Mouse (Mus musculus): ENCODE data around the gene Hdac4. TPM values are rescaled to one million over a fixed set of nuclear protein-coding genes. Genes with fewer than 3 reads are reported as not detected.

Hdac4 gene
- polyA plus RNA-seq, 1 experiment from 2014 or later = 38.0 TPM

DNA sequence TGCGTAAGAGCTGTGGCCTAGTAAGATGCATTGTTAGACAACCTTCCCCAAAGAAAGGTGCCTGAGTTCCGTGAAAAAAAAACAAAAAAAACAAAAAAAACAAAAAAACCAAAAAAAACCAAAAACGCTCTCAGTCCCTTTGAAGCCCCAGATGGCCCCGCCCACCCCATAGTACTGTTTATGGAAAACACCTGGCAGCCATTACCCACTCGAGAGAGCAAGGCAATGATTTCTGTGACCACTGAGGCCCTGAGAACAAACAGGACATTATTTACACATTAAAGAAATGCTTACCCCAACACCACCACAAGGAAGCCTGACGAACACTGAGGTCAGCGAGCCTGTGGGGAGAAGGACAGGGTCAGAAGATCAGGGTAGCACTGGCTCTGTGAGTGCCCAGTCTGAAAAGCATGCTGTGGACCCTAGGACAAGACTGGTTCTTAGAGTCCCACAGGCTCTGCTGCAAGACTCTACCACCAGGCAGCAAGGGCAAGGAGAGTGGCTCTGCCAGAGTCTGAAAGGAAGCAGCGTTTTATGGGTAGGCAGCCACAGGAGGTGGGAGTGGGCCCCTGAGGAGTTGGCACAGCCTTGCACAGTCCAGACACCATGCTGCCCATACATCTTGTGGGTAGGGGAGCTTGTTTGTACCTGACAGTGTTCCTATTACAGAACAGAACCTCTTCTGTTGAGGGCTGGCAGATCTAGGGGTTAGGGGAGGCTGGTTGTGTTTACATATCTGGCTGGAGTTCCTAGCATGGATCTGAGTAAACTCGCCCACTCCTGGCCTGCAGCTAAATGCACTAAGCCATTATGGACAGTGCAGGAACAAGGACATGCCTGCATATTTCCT lies 230.8 kb downstream of the Hdac4 start:
- no peak overlapping the region for H3K4me3 ChIP-seq (ENCODE audit: low read depth, low read length)
- H3K36me3 ChIP-seq (ENCODE audit: control insufficient read depth, insufficient read depth, low read length) = peaks cover 41% of the 10 kb centered on the region
- no peak overlapping the region for H3K9ac ChIP-seq (replicated peaks; ENCODE audit: low read depth, low read length)
- no peak for ATAC-seq (ENCODE audit: low read depth)
- no peaks in the 10 kb centered on the region for H3K27me3 ChIP-seq (ENCODE audit: control insufficient read depth, insufficient read depth, low read length)
- H3K4me2 ChIP-seq (ENCODE audit: low read depth, low read length) = no peak overlapping the region
- no peak overlapping the region for H3K27ac ChIP-seq (ENCODE audit: low read depth, low read length)
- H3K4me1 ChIP-seq (ENCODE audit: control insufficient read depth, insufficient read depth, low read length) = no peaks in the 10 kb centered on the region
- WGBS = 60% methylated on average over 9 of the region's 9 CpGs
- H3K9me3 ChIP-seq (ENCODE audit: control insufficient read depth, low read length) = no peaks in the 10 kb centered on the region

DNA sequence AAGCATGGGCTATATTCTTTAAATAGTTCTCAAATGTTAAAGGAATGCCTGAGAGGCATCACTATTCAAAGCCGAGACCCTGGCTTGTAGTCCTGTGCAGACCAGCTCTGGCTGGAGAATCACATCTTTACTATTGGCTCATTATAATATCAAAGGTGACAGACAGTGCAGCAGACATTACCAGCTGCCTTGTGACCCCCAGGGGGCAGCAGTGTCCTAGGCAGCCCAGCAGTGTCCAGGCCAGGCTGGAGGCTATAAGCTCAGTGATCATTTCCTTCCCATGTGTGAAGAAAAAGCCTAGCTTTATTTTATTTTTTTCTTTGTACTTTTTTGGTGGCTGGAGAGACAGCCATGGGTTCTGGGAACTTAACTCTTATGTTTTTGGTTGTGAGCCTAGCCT lies 233.2 kb downstream of the Hdac4 start:
- no peaks in the 10 kb centered on the region for H3K4me1 ChIP-seq (ENCODE audit: control insufficient read depth, insufficient read depth, low read length)
- no peak overlapping the region for H3K9ac ChIP-seq (replicated peaks; ENCODE audit: low read depth, low read length)
- no peaks in the 10 kb centered on the region for H3K9me3 ChIP-seq (ENCODE audit: control insufficient read depth, low read length)
- peaks cover 30% of the 10 kb centered on the region for H3K36me3 ChIP-seq (ENCODE audit: control insufficient read depth, insufficient read depth, low read length)
- no peak overlapping the region for H3K27ac ChIP-seq (ENCODE audit: low read depth, low read length)
- H3K27me3 ChIP-seq (ENCODE audit: control insufficient read depth, insufficient read depth, low read length) = no peaks in the 10 kb centered on the region
- WGBS = 35% methylated on average over 1 of the region's 1 CpGs
- H3K4me3 ChIP-seq (ENCODE audit: low read depth, low read length) = no peak overlapping the region
- H3K4me2 ChIP-seq (ENCODE audit: low read depth, low read length) = no peak overlapping the region
- ATAC-seq (ENCODE audit: low read depth) = peak; percentile 72; the same call in 1 of the 2 replicates

DNA sequence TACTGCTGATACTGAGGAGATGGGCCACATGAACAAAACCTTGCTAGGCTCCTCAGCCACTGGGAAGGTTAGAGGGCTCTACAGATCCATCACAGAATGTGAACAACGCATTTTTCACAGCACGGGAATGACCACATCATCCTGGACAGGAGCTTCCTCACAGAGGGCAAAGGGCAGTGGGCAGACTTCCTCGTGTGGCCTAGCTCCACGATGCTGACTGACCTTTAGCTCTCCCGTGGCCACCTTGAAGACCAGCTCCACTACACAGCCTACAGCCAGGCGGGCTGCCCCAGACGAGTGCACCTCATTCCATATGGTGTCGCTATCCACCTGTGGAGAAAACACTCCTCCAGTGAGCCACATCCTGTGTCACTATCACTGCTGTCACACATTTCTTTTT lies 234.3 kb downstream of the Hdac4 start:
- no peak for ATAC-seq (ENCODE audit: low read depth)
- no peak overlapping the region for H3K27ac ChIP-seq (ENCODE audit: low read depth, low read length)
- H3K9ac ChIP-seq (replicated peaks; ENCODE audit: low read depth, low read length) = no peak overlapping the region
- H3K4me3 ChIP-seq (ENCODE audit: low read depth, low read length) = no peak overlapping the region
- no peak overlapping the region for H3K4me2 ChIP-seq (ENCODE audit: low read depth, low read length)
- WGBS = 88% methylated on average over 8 of the region's 8 CpGs
- no peaks in the 10 kb centered on the region for H3K9me3 ChIP-seq (ENCODE audit: control insufficient read depth, low read length)
- no peaks in the 10 kb centered on the region for H3K4me1 ChIP-seq (ENCODE audit: control insufficient read depth, insufficient read depth, low read length)
- peaks cover 34% of the 10 kb centered on the region for H3K36me3 ChIP-seq (ENCODE audit: control insufficient read depth, insufficient read depth, low read length)
- no peaks in the 10 kb centered on the region for H3K27me3 ChIP-seq (ENCODE audit: control insufficient read depth, insufficient read depth, low read length)

DNA sequence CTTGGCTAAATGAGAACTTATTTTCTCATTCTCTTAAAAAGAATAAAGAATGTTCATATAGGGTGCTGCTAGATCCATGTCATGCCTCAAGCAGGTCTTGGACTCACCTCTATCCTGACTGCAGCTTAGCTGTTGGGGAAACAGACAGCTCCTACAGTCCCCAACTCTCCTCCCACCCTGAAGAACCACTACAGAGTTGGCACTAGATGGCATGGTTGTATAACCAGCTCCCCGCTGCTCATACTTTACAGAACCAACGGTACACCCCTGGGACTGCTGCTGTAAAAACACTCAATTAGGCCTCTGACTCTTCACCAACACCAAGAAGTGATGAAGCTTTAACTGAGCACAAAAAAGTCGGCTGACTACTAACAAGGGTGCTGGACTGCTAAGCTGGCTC lies 235.6 kb downstream of the Hdac4 start:
- H3K27me3 ChIP-seq (ENCODE audit: control insufficient read depth, insufficient read depth, low read length) = no peaks in the 10 kb centered on the region
- no peak overlapping the region for H3K9ac ChIP-seq (replicated peaks; ENCODE audit: low read depth, low read length)
- WGBS = 75% methylated on average over 3 of the region's 3 CpGs
- no peaks in the 10 kb centered on the region for H3K9me3 ChIP-seq (ENCODE audit: control insufficient read depth, low read length)
- ATAC-seq (ENCODE audit: low read depth) = no peak
- no peak overlapping the region for H3K27ac ChIP-seq (ENCODE audit: low read depth, low read length)
- H3K4me1 ChIP-seq (ENCODE audit: control insufficient read depth, insufficient read depth, low read length) = no peaks in the 10 kb centered on the region
- H3K36me3 ChIP-seq (ENCODE audit: control insufficient read depth, insufficient read depth, low read length) = peaks cover 42% of the 10 kb centered on the region
- no peak overlapping the region for H3K4me2 ChIP-seq (ENCODE audit: low read depth, low read length)
- H3K4me3 ChIP-seq (ENCODE audit: low read depth, low read length) = no peak overlapping the region

DNA sequence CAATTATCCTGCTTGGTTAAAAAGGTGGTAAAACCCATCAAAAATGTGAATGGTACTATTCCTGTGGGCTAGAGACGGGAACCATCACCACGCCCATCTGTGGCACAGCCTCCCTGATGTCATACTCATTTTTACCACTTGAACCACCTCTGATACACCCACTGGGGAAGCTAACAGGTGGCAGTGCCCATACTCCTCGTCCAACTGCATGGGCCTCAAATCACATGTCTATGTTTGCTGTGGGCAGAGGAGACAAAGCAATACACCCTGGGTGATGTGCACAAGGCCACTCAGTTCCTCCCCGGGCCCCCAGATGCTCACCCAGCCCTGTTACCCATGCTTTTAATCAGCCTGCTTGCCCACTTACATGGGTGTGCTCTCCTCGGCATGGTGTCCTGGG lies 236.5 kb downstream of the Hdac4 start:
- no peak for ATAC-seq (ENCODE audit: low read depth)

DNA sequence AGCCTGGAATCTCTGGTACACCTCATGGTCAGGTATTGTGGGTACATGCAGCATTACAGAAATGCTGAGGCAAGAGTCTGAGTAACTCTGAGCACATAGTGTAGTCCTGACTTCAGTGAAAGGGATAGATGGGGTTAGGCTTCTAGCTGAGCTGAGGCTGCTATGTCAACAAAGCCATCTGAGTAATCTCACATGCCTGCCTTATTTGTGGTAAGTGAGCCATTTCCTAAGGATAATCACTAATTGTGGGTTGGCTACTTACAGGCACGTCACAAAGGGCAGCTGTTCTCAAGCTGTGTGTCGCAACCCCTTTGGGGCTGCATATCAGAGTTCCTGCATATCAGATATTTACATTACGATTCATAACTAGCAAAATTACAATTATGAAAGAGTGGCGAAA lies 239.3 kb downstream of the Hdac4 start:
- H3K9ac ChIP-seq (replicated peaks; ENCODE audit: low read depth, low read length) = no peak overlapping the region
- H3K27ac ChIP-seq (ENCODE audit: low read depth, low read length) = no peak overlapping the region
- peaks cover 51% of the 10 kb centered on the region for H3K36me3 ChIP-seq (ENCODE audit: control insufficient read depth, insufficient read depth, low read length)
- no peak overlapping the region for H3K4me2 ChIP-seq (ENCODE audit: low read depth, low read length)
- no peak overlapping the region for H3K4me3 ChIP-seq (ENCODE audit: low read depth, low read length)
- no peaks in the 10 kb centered on the region for H3K9me3 ChIP-seq (ENCODE audit: control insufficient read depth, low read length)
- no peaks in the 10 kb centered on the region for H3K27me3 ChIP-seq (ENCODE audit: control insufficient read depth, insufficient read depth, low read length)
- 81% methylated on average over 4 of the region's 4 CpGs for WGBS
- ATAC-seq (ENCODE audit: low read depth) = no peak
- no peaks in the 10 kb centered on the region for H3K4me1 ChIP-seq (ENCODE audit: control insufficient read depth, insufficient read depth, low read length)

More for the DNA sequence above, 236.5 kb downstream of the Hdac4 start:
- Histone ChIP-seq H3K4me3 (ENCODE audit: low read depth, low read length) (no peak overlapping the region), H3K9ac (replicated peaks; ENCODE audit: low read depth, low read length) (no peak overlapping the region), H3K27ac (ENCODE audit: low read depth, low read length) (no peak overlapping the region), H3K36me3 (ENCODE audit: control insufficient read depth, insufficient read depth, low read length) (peaks cover 38% of the 10 kb centered on the region), H3K4me2 (ENCODE audit: low read depth, low read length) (no peak overlapping the region), H3K9me3 (ENCODE audit: control insufficient read depth, low read length) (no peaks in the 10 kb centered on the region), H3K27me3 (ENCODE audit: control insufficient read depth, insufficient read depth, low read length) (no peaks in the 10 kb centered on the region), H3K4me1 (ENCODE audit: control insufficient read depth, insufficient read depth, low read length) (no peaks in the 10 kb centered on the region)
- 92% methylated on average over 5 of the region's 5 CpGs for WGBS

DNA sequence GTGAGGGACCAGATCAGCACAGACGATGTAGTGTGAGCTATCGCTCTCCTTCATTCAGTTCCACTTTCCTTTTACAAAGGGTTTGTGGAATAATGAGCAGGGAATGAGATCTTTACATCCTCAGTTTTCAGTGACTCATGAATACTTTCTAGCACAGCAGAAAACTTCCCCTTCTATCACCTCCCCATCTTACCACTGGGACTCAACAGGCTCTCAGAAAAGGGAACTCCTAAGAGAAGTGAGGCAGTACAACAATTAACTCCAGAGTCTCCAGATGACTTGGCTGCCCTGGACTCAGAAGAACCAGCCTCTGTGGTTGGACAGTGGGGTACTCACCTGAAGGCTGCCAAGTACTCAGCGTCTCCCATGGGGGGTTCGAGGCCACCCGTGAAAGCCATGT lies 240.5 kb downstream of the Hdac4 start:
- 91% methylated on average over 5 of the region's 5 CpGs for WGBS
- H3K9me3 ChIP-seq (ENCODE audit: control insufficient read depth, low read length) = no peaks in the 10 kb centered on the region
- H3K36me3 ChIP-seq (ENCODE audit: control insufficient read depth, insufficient read depth, low read length) = peaks cover 42% of the 10 kb centered on the region
- H3K27ac ChIP-seq (ENCODE audit: low read depth, low read length) = no peak overlapping the region
- no peak overlapping the region for H3K9ac ChIP-seq (replicated peaks; ENCODE audit: low read depth, low read length)
- no peaks in the 10 kb centered on the region for H3K4me1 ChIP-seq (ENCODE audit: control insufficient read depth, insufficient read depth, low read length)
- H3K4me3 ChIP-seq (ENCODE audit: low read depth, low read length) = no peak overlapping the region
- no peak overlapping the region for H3K4me2 ChIP-seq (ENCODE audit: low read depth, low read length)
- H3K27me3 ChIP-seq (ENCODE audit: control insufficient read depth, insufficient read depth, low read length) = no peaks in the 10 kb centered on the region
- no peak for ATAC-seq (ENCODE audit: low read depth)

DNA sequence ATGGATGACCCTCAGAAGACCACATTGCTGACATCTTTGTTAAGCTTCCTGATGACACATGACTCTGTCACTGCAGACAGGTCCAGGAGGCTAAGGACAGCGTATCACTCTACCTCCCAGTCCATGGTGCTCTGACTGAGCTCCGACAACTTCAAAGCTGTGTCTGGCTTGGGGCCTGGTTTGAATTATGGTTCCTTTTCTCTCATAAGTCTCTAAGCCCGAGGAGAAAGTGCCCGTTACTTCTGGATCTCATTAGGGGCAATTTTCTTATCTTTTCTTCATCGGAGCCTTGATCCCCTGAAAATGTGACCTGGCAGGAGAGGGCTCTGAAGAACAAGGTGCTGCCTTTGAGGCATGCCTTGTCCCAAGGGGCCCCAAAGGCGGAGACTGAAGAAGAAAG lies 242.6 kb downstream of the Hdac4 start:
- Histone ChIP-seq H3K4me3 (ENCODE audit: low read depth, low read length) (no peak overlapping the region), H3K4me2 (ENCODE audit: low read depth, low read length) (no peak overlapping the region), H3K36me3 (ENCODE audit: control insufficient read depth, insufficient read depth, low read length) (peaks cover 42% of the 10 kb centered on the region), H3K9ac (replicated peaks; ENCODE audit: low read depth, low read length) (no peak overlapping the region), H3K4me1 (ENCODE audit: control insufficient read depth, insufficient read depth, low read length) (no peaks in the 10 kb centered on the region), H3K9me3 (ENCODE audit: control insufficient read depth, low read length) (no peaks in the 10 kb centered on the region), H3K27me3 (ENCODE audit: control insufficient read depth, insufficient read depth, low read length) (no peaks in the 10 kb centered on the region), H3K27ac (ENCODE audit: low read depth, low read length) (no peak overlapping the region)
- no peak for ATAC-seq (ENCODE audit: low read depth)
- 88% methylated on average over 6 of the region's 6 CpGs for WGBS

DNA sequence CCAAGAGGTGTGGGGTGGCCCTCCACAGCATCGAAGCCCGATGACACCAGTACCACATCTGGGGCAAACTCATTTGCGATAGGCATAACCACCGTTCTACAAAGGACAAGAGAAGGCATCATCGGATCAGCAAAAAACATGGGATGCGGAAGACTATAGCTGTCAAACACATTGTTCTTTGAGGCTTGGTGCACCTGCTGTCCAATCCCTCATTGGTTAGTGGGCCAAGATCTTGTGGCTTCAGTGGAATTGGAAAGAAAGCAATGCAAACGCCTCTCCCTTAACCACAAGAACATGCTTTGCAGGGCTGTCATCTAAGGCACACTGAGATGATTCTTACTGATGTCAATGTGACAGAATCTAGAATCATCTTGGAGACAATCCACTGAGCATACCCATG lies 248.1 kb downstream of the Hdac4 start:
- H3K27ac ChIP-seq (ENCODE audit: low read depth, low read length) = no peak overlapping the region
- WGBS = 96% methylated on average over 7 of the region's 7 CpGs
- H3K4me2 ChIP-seq (ENCODE audit: low read depth, low read length) = no peak overlapping the region
- no peak overlapping the region for H3K4me3 ChIP-seq (ENCODE audit: low read depth, low read length)
- H3K4me1 ChIP-seq (ENCODE audit: control insufficient read depth, insufficient read depth, low read length) = no peaks in the 10 kb centered on the region
- H3K9ac ChIP-seq (replicated peaks; ENCODE audit: low read depth, low read length) = no peak overlapping the region
- no peak for ATAC-seq (ENCODE audit: low read depth)
- no peaks in the 10 kb centered on the region for H3K9me3 ChIP-seq (ENCODE audit: control insufficient read depth, low read length)
- no peaks in the 10 kb centered on the region for H3K27me3 ChIP-seq (ENCODE audit: control insufficient read depth, insufficient read depth, low read length)
- H3K36me3 ChIP-seq (ENCODE audit: control insufficient read depth, insufficient read depth, low read length) = peaks cover 10% of the 10 kb centered on the region

All from neural tube, embryonic 14.5 days (tissue).